Mouse (Mus musculus) olfactory bulb, adult 2 months (tissue): Measurements from ENCODE around the gene Stk36. TPM values are rescaled to one million over a fixed set of nuclear protein-coding genes. Genes with fewer than 3 reads are reported as not detected.

Experiments used
- H3K27ac ChIP-seq: fragments of 200-500 bp; 2 replicates; pipeline ENCODE4 v1.5.1; 2012; ENCODE audit warnings: low read depth, low read length; ENCODE audit not compliant: insufficient read depth
- H3K4me1 ChIP-seq: fragments of 200-500 bp; 2 replicates; pipeline ENCODE4 v1.6.1; 2012; ENCODE audit warnings: low read length; ENCODE audit not compliant: control insufficient read depth, insufficient read depth
- H3K4me3 ChIP-seq: fragments of 200-500 bp; 2 replicates; pipeline ENCODE4 v1.5.1; 2012; ENCODE audit warnings: mild to moderate bottlenecking, low read depth, low read length, moderate library complexity; ENCODE audit not compliant: insufficient read depth
- CTCF ChIP-seq: fragments of 200-500 bp; IDR thresholded peaks from 2 replicates; pipeline ENCODE4 v1.5.1; 2012; ENCODE audit warnings: low read depth, mild to moderate bottlenecking, low read length, moderate library complexity; ENCODE audit not compliant: insufficient read depth
- POLR2A ChIP-seq: fragments of 200-500 bp; IDR thresholded peaks from 2 replicates; pipeline ENCODE4 v1.6.1; 2012; ENCODE audit warnings: mild to moderate bottlenecking, low read depth, low read length, moderate library complexity; ENCODE audit not compliant: insufficient read depth
- WGBS: fragments of 180-500 bp; shearing (Covaris S2); methylation state at CpG from one replicate; pipeline ENCODE4 v1.1.7; 2018; 5-methylcytosine and 5-hydroxymethylcytosine counted together
- polyA plus RNA-seq: library from polyadenylated mRNA; stranded (reverse); fragments of >200 nt; gene quantifications from 2 replicates; pipeline ENCODE4 v1.2.4, GENCODE M21; 2012; ENCODE audit warnings: low replicate concordance; ENCODE audit not compliant: missing spikeins, insufficient read depth, insufficient read length

Stk36 gene
- not detected in 2 replicates for polyA plus RNA-seq

DNA sequence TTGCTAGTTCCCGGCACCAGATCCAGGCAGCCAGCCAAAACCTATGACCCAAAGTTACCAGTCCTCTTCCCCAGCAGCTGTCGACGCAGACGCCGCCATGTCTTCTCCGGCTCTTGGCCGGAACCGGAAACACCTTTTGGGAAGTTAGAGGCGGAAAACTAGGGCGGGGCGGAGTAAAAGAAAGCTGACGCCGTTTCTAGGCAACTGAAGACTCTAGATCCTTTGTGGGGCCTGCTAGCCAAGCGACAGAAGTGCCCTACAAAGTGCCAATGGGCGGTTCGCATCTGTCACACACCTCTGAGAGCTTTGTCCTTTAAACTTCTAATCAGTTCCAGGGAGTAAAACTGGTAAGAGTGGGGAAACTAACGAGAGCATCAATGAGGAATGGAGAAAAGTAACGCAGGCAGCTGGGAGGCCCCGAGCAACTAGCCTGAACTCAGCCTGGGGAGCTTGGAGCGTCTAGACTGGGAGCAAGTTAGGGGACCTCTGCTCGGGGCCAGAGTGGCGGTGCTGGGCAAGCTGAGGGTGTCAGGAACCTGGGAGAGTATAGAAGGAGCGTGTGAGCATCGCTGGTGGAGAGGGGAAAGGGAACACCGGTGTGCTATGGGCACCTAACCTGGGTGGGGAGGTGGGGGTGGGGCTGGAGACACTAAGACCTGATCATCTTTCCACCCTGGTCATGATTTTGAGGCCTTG, at the start of gene Stk36, which contains the start of gene Rnf25:
Gene Stk36, plus strand, starts transcription at position 179 of the 696 bp plus-strand sequence.
Gene Rnf25, minus strand, starts transcription at position 131 of the 696 bp plus-strand sequence.
- TF ChIP-seq CTCF, result no peak
- TF ChIP-seq POLR2A, result peak; percentile 90
- Histone ChIP-seq H3K27ac (peak within 1 kb of the TSS; percentile 32; the same call in 1 of the 2 replicates), H3K4me1 (peaks cover 3% of the 10 kb centered on the region; the same call in 1 of the 2 replicates), H3K4me3 (peak within 1 kb of the TSS; percentile 69)
- WGBS, result 6% methylated on average over 25 of the region's 25 CpGs

DNA sequence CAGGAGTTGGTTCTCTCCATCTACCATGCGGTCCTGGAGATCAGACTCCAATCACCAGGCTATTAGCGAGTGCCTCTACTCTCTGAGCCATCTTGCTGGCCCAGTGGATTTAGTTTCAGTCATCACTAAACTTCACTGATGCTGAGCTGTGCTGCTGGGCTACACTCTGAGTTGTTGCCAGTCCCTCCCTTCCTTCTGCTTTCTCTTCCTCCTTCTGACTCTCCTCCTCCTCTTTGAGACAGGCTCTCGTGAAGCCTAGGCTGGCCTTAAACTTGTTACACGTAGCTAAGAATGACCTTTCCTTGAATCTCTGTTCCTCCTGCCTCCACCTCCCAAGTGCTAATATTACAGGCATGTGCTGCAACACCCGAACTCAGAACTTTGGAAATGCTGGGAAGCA, 42.2 kb upstream of the Stk36 start:
- WGBS, result 90% methylated on average over 5 of the region's 5 CpGs
- no peaks in the 10 kb centered on the region for H3K4me1 ChIP-seq
- TF ChIP-seq POLR2A (no peak), CTCF (no peak)
- no peak overlapping the region for H3K4me3 ChIP-seq
- no peak overlapping the region for H3K27ac ChIP-seq

DNA sequence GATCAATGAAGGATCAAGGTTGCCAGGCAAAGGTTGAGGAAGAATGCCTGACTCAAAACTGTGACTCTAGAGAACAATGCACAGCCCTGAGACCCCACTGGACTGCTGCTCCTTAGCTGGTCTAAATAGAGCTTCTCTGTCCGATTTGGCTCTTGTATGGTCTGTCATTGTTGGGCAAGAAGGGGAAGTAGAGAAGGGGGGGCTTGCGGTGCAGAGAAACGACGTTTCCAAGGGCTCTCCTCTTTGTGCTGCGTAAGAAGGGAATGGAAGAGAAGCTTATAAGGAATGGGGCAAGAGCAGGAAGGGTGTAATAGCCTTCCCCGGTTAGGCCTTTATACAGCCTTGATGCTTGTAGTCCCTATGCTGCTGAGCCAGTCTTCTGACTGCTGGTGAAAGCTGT, 35.4 kb upstream of the Stk36 start:
- 57% methylated on average over 6 of the region's 6 CpGs for WGBS
- no peak overlapping the region for H3K4me3 ChIP-seq
- H3K4me1 ChIP-seq, result peaks cover 2% of the 10 kb centered on the region
- no peak overlapping the region for H3K27ac ChIP-seq
- no peak for TF ChIP-seq POLR2A
- no peak for TF ChIP-seq CTCF

DNA sequence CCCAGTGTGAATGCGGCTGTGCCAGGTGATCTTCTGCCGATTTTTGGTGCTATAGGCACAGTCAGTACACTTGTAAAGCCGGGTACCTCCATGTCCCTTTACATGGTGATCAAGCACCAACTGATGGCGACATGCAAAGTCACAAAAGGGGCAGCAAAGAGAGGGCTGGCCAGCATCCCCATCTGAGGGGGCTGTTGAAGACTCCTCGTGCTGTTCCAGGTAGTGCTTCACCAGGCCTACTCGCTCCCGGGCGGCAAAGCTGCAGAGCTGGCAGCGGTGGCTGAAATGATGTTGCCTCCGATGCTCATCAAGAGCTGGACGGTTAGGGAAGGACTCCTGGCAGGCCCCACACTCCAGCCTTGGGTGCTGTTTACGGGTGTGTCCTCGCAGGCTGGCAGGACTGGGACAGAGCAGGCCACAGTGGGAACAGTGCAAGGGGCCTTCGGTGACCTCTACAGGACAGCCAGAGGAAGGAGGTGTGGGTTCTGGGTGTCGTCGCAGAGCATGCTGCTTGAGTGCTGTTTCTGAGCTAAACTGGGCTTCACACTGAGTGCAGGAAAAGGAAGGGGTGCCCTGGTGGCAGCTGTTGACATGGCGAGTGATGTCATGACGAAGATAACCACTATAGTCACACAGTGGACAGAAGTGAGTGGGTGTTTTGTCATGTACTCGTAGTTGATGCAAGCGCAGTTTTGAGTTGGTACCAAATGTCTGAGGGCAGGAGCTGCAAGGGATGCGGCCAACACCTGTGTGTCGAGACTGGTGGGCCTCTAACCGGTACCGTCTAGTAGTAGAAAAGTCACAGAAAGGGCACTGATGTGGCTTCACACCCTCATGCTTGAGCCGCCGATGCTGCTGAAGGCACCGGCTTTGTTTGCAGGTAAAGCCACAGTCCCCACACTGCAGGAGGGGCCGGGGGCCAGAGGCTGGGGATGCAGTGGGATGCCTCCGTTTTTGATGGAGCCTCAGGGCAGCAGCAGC, 31.2 kb upstream of the Stk36 start:
- TF ChIP-seq CTCF (no peak), POLR2A (no peak)
- Histone ChIP-seq H3K4me3 (no peak overlapping the region), H3K4me1 (peaks cover 2% of the 10 kb centered on the region), H3K27ac (no peak overlapping the region)
- WGBS, result 90% methylated on average over 29 of the region's 29 CpGs

DNA sequence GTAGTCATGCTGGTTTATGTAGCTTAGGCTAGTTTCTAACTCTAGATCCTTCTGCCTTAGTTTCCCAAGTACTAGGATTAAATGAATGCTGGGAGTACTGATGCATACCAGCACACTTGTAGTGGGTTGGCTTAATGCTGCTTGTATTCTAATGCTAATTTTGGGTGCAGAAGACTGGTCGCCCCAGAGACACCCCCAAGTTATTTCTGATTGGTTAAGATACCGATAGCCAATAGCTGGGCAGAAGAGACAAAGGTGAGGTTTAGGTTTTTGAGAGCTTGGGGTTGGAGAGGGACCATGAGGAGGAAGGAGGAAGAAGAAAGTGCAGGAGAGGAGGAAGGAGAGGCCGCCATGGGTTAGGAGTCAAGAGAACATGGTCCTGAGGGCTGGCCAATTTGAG, 18.6 kb upstream of the Stk36 start:
- TF ChIP-seq POLR2A (no peak), CTCF (no peak)
- Histone ChIP-seq H3K27ac (no peak overlapping the region), H3K4me3 (no peak overlapping the region), H3K4me1 (peaks cover 9% of the 10 kb centered on the region)
- 72% methylated on average over 3 of the region's 3 CpGs for WGBS

DNA sequence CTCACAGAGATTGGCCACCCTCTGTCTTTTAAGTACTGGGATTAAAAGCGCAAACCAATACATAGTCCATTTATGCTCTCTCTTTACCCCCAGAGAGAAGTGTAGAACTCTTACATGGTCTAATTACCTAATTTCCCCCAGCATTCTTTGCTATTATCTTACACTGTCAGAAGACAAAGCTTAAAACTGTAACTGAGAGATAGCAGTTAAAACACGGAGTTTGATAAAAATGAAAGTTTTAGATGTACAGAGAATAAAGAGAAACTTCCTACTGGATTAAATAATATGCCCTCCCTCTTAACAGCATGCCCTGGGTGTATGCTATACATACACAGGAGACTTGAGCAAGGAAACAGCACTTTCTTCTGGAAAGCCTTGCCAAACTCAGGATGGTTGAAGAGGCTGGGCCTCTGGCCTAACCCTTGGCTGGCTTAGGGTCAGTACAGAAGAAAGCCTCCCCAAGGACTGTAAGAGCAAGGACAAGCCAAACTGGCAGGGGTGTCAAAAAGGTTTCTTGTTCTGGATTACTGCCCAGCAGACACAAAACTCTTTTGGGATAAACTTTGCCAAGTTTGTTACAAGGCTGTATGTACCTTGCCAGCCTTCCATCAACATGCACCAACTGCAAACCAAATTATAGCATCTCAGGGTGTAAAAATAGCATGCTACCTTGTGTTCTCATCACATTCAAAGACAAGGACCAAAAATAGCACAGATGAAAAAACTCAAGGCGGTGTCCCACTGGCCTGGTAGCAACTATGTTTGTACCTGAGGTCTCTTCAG, 16.4 kb upstream of the Stk36 start:
- no peak overlapping the region for H3K4me3 ChIP-seq
- WGBS, result 76% methylated on average over 3 of the region's 3 CpGs
- no peak overlapping the region for H3K27ac ChIP-seq
- TF ChIP-seq CTCF (no peak), POLR2A (no peak)
- H3K4me1 ChIP-seq, result peaks cover 5% of the 10 kb centered on the region

DNA sequence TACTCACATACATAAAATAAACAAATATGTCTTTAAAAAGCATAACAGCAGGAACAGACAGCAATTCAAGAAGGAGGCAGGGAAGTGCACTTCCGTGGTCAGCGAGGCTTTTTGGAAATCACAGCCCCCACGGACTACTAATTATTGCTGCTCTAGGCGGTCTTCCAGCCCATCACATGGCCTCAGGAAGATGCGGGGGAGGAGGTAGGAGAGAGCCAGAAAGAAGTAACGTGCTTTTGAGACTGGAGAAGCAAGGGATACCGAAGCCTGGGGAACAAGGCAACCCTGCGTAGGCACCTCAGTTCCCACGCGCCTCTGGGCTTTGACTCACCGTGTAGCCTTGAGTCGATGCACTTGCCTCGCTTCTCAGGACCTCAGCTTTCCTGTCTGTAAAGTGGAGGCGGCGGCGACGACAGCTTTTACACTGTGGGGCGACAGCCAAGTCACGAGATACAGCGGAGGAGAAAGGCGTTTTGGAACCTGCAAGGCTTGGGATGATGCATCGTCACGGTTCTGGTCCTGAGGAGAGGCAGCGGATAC, 13.9 kb upstream of the Stk36 start:
- Histone ChIP-seq H3K27ac (peak overlapping the region; percentile 89), H3K4me1 (peaks cover 8% of the 10 kb centered on the region), H3K4me3 (peak overlapping the region; percentile 86)
- WGBS, result under 1% methylated on average over 24 of the region's 24 CpGs
- no peak for TF ChIP-seq POLR2A

DNA sequence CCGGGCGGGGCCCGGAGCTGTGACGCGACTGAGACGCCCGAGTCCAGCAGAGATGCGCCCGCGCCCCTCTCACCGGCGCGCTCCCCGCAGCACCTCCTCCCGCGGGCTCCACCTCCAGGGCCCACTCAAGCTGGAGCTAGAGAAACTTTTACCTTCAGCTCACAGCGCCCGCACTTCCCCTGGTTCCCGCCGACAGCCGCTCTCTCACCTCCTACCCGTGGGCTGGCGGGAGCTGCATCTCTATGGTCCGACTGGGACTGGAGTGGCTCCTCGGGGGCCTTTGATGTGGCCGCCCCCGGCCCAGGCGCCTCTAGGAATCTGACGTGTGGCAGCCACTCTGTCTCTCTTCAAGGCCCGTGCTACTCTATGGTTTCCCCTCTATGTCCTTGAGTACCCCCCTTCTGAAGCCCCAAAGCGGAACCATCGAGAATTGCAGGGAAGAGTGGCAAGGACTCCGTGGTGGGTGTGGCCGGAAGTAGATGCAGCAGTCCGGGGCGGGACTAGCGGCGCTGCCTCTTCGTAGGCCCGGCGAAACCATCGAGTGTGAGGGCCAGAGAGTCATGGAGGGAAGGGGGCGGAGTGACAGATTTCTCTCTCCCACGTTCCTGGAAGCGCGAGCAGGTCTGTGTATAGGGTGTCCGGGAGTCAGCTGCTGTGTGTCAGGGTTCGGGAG, 13.3 kb upstream of the Stk36 start, which contains the start of the genes Zfp142 and Bcs1l:
Gene Zfp142, minus strand, starts transcription at position 474 of the 673 bp plus-strand sequence.
Gene Bcs1l, plus strand, starts transcription at position 517 of the 673 bp plus-strand sequence.
- under 1% methylated on average over 48 of the region's 48 CpGs for WGBS
- H3K4me3 ChIP-seq, result peak within 1 kb of the TSS; percentile 88
- TF ChIP-seq CTCF (peak; percentile 12; the same call in 1 of the 2 replicates), POLR2A (peak; percentile 52; the same call in 1 of the 2 replicates)
- peak within 1 kb of the TSS; percentile 89 for H3K27ac ChIP-seq
- peaks cover 8% of the 10 kb centered on the region for H3K4me1 ChIP-seq
